Mouse (Mus musculus): ENCODE results near the gene Nudt8. TPM values are rescaled to one million over a fixed set of nuclear protein-coding genes. Genes with fewer than 3 reads are reported as not detected.

Nudt8 gene
- total RNA-seq, 2 experiments from 2014 or later, result 19.2 to 19.6 TPM

GRCm38 (mm10) chr19:3983527-3984200 lies 16.7 kb upstream of the Nudt8 start:
- no peak for DNase-seq
- intact Hi-C loops (cut with DNase I; ENCODE audit: low total_unique reads), result no loop called here

DNA sequence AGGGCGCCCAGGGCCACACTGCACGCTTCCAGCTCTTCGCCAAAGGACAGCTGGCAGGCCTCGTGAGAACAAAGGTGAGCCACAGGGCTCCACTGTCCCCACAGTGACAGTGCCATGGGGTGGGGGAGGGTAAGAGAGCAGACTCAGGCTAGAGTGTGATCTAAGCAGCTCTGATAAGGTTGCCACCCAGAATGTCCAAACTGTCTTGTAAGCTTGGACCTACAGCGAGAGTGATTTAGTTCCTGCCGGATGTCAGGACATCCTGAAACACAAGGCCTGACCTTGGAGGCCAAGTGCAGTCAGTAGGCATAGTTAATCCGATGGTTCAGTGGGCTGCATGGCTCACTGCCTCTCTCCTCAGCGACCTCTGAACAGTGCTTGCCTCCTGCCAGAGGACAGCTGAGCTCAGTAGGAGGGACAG lies 15.1 kb upstream of the Nudt8 start:
- DNase-seq, result no peak
- intact Hi-C loops (cut with DNase I; ENCODE audit: low total_unique reads), result no loop called here

DNA sequence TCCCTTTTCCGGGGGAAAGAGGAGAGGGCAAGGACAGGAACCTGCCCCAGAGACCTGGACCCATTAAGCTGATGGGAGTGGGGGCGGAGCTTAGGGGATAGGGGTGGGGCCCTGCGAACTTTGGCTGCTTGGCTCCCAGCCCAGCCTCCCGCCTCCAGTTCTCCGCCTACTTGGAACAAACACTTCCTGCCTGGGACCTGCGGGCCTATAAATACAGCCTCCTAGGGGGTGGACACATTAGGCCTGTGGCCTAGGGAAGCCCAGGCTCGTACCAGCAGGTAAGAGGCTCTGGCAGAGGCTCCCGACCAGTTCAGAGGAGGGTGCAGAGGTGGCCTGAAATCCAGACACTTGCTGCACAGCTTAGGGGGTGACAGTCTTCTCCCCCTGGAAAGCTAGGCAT lies 14.0 kb upstream of the Nudt8 start, which contains the start of gene Acy3:
Acy3 (plus strand) TSS at position 237 of the 400 bp plus-strand sequence.
- DNase-seq, result peak; percentile 86
- intact Hi-C loops (cut with DNase I; ENCODE audit: low total_unique reads), result no loop called here

DNA sequence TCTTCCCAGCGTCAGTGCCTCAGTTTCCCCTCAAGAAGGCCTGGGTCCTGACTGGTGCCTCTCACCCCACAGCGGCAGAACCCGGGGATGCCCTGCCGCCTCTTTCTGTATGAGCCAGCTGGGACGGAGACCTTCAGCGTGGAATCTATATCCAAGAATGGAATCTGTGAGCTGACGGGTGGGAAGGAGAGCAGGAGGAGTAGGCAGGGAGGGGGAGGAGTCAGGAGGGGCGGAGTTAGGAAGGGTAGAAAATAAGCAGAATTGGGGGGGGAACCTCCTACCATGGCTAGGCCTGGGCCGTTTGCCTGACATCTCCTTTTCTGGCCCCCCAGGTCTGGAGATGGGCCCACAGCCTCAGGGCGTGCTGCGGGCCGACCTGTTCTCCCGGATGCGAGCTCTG lies 12.3 kb upstream of the Nudt8 start:
- DNase-seq, result no peak
- intact Hi-C loops (cut with DNase I; ENCODE audit: low total_unique reads), result no loop called here

GRCm38 (mm10) chr19:3988750-3989149 lies 11.6 kb upstream of the Nudt8 start:
- no peak for DNase-seq
- intact Hi-C loops (cut with DNase I; ENCODE audit: low total_unique reads), result no loop called here

- DNase-seq, result no peak
- intact Hi-C loops (cut with DNase I; ENCODE audit: low total_unique reads), result no loop called here
Observed at GRCm38 (mm10) chr19:3990804-3991203, 9.6 kb upstream of the Nudt8 start.

DNA sequence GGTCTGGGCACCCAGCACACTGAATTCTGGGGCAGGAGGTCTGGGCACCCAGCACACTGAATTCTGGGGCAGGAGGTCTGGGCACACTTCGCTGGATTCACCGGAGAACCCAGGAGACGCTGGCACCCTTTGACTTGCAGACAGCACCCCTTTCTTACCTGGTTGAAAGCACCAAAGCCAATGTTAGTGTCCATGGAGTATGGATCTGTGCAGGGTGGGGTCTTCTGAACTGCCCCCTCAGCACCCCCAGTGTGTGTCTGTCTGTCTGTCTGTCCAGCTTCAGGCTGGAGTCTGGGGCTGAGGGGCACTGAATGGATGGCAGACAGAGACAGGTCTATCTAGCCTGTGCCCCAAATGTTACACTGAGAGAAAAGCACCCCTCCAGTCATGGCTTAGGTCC lies 8.8 kb upstream of the Nudt8 start:
- no peak for DNase-seq
- intact Hi-C loops (cut with DNase I; ENCODE audit: low total_unique reads), result no loop called here

DNA sequence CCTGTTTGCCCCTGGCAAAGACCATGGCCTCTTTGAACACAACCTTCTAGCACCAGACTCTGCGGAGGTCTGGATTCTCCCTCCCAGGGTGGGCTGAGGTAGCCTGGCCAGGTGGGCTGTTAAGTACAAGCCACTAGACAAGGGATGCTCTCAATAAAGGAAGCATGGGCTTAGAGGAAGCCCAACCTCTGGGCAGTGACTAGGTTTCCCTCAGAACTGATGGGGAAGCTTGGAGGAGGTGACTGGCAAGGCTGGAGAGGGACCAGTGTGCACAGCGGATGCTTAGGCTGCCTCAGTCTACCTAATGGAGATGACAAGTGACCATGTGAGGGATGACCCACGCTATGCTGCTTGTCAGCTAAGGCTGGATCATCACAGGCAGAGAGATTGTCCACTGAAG lies 8.4 kb upstream of the Nudt8 start:
- intact Hi-C loops (cut with DNase I; ENCODE audit: low total_unique reads), result no loop called here
- DNase-seq, result no peak

DNA sequence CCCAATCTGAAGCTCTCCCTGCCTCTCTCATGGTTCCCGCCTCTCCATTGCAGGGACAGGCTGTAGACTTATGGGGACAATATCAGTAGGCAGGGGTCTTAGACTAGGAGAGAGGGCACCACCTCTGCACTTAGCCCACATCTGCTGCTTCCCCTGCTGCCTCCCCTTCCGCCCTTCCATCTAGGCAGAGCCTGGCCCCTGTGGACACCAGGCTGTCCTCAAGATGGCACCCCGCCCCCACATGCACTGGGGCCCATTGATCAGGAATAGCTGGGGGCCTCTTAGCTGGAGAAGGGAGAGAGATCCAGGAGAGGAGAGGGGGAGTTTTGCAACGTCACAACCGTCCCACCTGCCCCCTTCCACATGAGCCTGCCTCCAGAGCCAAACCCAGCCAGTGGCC lies 8.0 kb upstream of the Nudt8 start, which contains the start of gene Tbx10:
Tbx10 (plus strand) TSS at position 337 of the 400 bp plus-strand sequence.
- intact Hi-C loops (cut with DNase I; ENCODE audit: low total_unique reads), result no loop called here
- no peak for DNase-seq

GRCm38 (mm10) chr19:3994932-3995331 lies 5.4 kb upstream of the Nudt8 start:
- intact Hi-C loops (cut with DNase I; ENCODE audit: low total_unique reads), result no loop called here
- DNase-seq, result no peak

DNA sequence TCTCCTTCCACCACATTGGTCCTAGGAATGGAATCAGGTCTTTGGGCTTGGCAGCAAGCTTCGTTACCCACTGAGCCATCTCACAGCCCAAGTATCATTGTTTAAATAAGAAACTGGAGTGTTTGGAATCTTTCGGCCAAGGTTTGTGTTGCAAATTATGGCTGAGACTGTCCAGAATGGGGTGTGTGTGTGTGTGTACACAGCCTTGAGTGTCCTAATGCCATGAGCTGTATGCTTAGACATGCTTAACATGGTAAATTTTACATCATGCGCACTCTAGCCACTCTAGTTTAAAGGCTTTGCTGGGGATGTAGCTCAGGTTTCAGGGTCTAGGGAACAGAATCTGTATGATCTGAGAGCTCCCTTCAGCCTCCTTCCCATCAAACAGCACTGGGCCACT lies 4.9 kb upstream of the Nudt8 start:
- no peak for DNase-seq
- intact Hi-C loops (cut with DNase I; ENCODE audit: low total_unique reads), result no loop called here

- DNase-seq, result no peak
- intact Hi-C loops (cut with DNase I; ENCODE audit: low total_unique reads), result no loop called here
Observed at GRCm38 (mm10) chr19:3996106-3996505, 4.3 kb upstream of the Nudt8 start.

- no peak for DNase-seq
- intact Hi-C loops (cut with DNase I; ENCODE audit: low total_unique reads), result no loop called here
Observed at GRCm38 (mm10) chr19:3996747-3997146, 3.6 kb upstream of the Nudt8 start.

DNA sequence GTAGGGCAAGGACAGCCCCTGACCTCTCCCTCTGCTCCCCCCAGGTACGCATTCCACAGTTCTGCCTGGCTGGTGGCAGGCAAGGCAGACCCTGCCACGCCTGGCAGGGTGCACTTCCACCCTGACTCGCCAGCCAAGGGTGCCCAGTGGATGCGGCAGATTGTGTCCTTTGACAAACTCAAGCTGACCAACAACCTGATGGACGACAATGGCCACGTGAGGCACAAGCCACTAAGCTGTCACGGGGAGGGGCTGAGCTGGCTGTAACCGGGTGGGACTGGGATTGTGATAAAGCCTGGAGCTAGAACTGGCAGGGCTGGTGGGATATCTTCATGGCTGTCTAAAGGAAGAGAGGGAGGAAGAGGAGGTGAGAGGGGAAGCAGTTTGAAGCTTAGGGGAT lies 3.1 kb upstream of the Nudt8 start:
- intact Hi-C loops (cut with DNase I; ENCODE audit: low total_unique reads), result no loop called here

DNA sequence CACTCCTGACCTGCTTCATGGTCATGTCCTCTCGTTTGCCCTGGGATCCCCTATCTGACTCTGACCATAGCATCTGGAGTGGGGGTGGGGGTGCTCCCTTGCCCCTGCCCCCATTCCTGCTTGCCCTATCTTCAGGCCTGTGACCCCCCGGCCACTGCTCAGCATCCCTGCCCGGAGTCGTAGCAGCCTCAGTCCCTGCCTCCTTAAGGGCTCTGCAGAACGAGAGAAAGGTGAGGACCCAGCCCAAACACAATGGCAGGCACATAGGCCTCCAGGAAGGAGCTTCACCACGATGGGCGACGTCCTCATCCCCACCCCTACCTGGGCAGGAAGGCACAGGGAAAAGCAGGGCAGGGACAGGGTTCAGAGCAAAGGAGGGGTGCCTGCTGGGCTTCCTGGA lies 2.0 kb upstream of the Nudt8 start:
- intact Hi-C loops (cut with DNase I; ENCODE audit: low total_unique reads), result no loop called here

More for the DNA sequence above, 3.1 kb upstream of the Nudt8 start:
- DNase-seq, result no peak

DNA sequence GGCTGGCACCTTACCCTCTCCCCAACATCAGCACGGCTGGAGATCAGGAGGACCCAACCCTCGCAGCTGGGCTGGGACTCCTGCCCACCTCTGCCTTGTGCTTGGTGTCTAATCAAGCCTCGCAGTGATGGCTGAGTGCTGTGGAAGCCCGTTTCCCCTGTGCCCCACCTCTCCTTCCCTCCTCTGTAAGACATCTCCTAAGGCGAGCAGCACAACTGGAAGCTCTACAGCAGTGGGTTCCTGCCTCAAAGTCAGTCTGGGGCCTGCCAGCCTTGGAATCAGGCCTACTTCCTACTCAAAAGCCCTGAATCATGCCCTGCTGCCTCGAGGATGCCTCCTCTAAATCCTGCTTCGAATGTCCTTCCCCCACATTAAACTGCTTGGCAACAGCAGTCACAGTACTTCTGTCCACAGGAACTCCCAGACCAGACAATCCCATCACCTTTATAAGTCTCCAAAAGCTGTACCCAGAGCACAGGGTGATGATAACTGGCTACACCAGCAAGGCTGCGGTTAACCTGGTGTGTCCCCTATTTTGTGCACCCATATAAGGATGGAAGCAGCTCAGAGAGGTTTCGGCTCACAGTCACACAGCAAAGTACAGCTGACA lies 1.2 kb upstream of the Nudt8 start:
- no peak for DNase-seq
- intact Hi-C loops (cut with DNase I; ENCODE audit: low total_unique reads), result no loop called here

More for the DNA sequence above, 2.0 kb upstream of the Nudt8 start:
- DNase-seq, result no peak

- no peak for DNase-seq
- intact Hi-C loops (cut with DNase I; ENCODE audit: low total_unique reads), result no loop called here
Observed at GRCm38 (mm10) chr19:4000949-4001525, 657 bp downstream of the Nudt8 start.

- intact Hi-C loops (cut with DNase I; ENCODE audit: low total_unique reads), result no loop called here
- no peak for DNase-seq
Observed at GRCm38 (mm10) chr19:4001752-4002151, 1.4 kb downstream of the Nudt8 start.

DNA sequence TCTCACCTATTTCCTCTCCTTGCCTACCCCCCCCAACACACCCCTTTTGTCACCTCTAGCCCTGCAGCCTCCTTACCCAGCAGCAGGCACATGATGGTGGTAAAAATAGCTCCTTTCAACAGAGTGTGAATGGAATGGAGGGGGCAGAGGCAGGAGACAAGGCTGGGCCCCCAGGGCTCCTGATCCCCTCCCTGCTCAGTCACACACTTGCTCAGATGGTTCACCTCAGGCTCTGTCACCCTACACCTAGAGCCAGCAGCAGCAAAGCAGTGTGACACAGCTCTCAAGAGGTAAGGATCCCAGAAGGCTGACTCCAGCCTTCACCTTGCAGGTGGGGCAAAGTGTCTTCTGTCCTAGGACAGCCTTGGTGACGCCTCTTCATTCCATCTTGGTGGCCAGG lies 2.7 kb downstream of the Nudt8 start, which contains the start of gene Doc2g:
Doc2g (plus strand) TSS at position 202 of the 400 bp plus-strand sequence.
- DNase-seq, result no peak
- intact Hi-C loops (cut with DNase I; ENCODE audit: low total_unique reads), result no loop called here

DNA sequence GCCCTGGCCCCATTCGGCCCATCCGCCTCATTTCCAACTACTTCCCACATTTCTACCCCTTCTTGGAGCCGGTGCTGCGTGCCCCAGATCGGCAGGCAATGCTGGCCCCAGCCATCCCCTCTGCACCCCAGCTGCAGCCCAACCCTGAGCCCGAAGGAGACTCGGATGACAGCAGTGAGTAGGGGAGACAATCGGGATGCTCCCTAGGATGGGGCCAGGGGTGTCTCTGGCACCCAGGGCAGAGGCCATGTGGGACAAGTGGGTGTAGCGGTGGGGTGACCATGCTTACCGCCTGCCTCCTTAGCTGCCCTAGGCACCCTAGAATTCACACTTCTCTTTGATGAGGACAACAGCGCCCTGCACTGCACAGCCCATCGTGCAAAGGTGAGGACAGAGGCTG lies 3.3 kb downstream of the Nudt8 start:
- intact Hi-C loops (cut with DNase I; ENCODE audit: low total_unique reads), result no loop called here
- no peak for DNase-seq

DNA sequence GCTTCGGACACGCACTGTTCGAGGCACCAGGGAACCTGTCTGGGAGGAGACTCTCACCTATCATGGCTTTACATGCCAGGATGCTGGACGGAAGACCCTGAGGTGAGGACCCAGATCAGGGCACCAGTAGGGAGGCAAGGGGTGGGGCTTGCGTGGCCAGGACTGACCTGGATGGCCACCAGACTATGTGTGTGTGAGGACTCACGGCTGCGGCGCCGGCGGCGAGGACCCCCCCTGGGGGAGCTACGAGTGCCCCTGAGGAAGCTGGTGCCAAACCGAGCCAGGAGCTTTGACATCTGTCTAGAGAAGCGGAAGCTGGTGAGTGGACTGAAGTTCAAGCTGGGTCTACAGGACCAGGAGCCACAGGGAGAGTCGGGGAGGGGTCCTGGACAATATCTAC lies 4.0 kb downstream of the Nudt8 start:
- intact Hi-C loops (cut with DNase I; ENCODE audit: low total_unique reads), result no loop called here
- no peak for DNase-seq
